Mouse (Mus musculus) stomach, postnatal 0 days (tissue): ENCODE measurements at regions not wholly inside any gene's neighbourhood (a gene's known extent, or its start where the extent isn't known, plus 50 kb on each side); places are given as distances from the start of the nearest gene placed in this dataset.

ENCODE experiments used
- CTCF ChIP-seq: IDR thresholded peaks from 2 replicates; pipeline ENCODE4 v1.5.1; 2016; ENCODE audit warnings: antibody characterized with exemption, low read depth, mild to moderate bottlenecking, moderate library complexity
- EP300 ChIP-seq: optimal IDR thresholded peaks from 2 replicates; pipeline ENCODE3; 2016; ENCODE audit warnings: antibody characterized with exemption

DNA sequence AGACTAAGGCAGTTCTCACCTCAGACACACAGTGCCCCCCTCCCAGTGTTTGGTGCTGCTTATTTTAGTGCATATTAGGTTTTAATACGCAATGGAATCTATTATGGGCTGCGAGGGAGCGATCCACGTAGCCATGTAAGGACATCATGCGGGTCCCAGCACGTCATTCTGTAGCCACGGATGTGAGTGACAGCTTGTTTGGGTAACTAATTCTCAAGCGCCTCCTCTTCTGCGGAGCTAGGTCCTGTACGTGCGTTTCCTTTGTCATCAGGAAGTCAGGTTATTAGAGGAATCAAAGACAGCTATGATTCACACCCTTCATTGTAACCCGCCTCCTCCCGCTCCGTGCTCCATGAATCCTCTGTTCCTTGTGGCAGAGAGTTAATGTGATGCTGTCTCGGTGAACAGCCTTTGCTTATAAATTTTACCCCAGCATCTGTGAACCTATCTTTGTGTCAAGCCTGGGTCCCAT is 78.9 kb downstream of the Kcnf1 start:
- TF ChIP-seq CTCF = no peak
- no peak for TF ChIP-seq EP300
